Mouse (Mus musculus): ENCODE results near the gene Olfr916. TPM values are rescaled to one million over a fixed set of nuclear protein-coding genes. Genes with fewer than 3 reads are reported as not detected.

Gene Olfr916
- not detected for total RNA-seq (2022)

- no peak for DNase-seq (ENCODE audit: low spot score in 2 of 2)
Observed at GRCm38 (mm10) chr9:38659775-38660174, at the start of gene Olfr916. Gene Olfr916 (minus strand): TSS chr9:38659875.

- DNase-seq (ENCODE audit: low spot score in 2 of 2), result no peak
Observed at GRCm38 (mm10) chr9:38674501-38674900, 14.8 kb upstream of the Olfr916 start, which contains the start of gene Olfr918. Gene Olfr918 (minus strand): TSS chr9:38674601.

GRCm38 (mm10) chr9:38672887-38673286 lies 13.2 kb upstream of the Olfr916 start:
- DNase-seq (ENCODE audit: low spot score in 2 of 2), result no peak

- no peak for DNase-seq (ENCODE audit: low spot score in 2 of 2)
Observed at GRCm38 (mm10) chr9:38665742-38666141, 6.1 kb upstream of the Olfr916 start, which contains the start of gene Olfr917. Gene Olfr917 (minus strand): TSS chr9:38665842.

- no peak for DNase-seq (ENCODE audit: low spot score in 2 of 2)
Observed at GRCm38 (mm10) chr9:38632406-38632805, 27.3 kb downstream of the Olfr916 start.

Other genes with a start within 250 kb of the Olfr916 start
- gene Olfr901, start 230.4 kb downstream of the Olfr916 start, total RNA-seq (2022), result not detected
- gene Olfr902, start 212.2 kb downstream of the Olfr916 start, total RNA-seq (2022), result not detected
- gene Olfr904, start 196.7 kb downstream of the Olfr916 start, total RNA-seq (2022), result not detected
- not detected for gene Olfr905, start 188.8 kb downstream of the Olfr916 start, total RNA-seq (2022)
- not detected for gene Olfr906, start 172.8 kb downstream of the Olfr916 start, total RNA-seq (2022)
- gene Olfr907, start 164.1 kb downstream of the Olfr916 start, total RNA-seq (2022), result not detected
- gene Olfr911-ps1, start 138.3 kb downstream of the Olfr916 start, total RNA-seq (2022), result not detected
- gene Olfr910, start 122.0 kb downstream of the Olfr916 start, total RNA-seq (2022), result not detected
- not detected for gene Olfr912, start 79.7 kb downstream of the Olfr916 start, total RNA-seq (2022)
- gene Olfr913, start 67.1 kb downstream of the Olfr916 start, total RNA-seq (2022), result not detected
- gene Olfr914, start 54.8 kb downstream of the Olfr916 start, total RNA-seq (2022), result not detected
- gene Olfr917, start 6.0 kb upstream of the Olfr916 start, total RNA-seq (2022), result not detected
- gene Olfr918, start 14.7 kb upstream of the Olfr916 start, total RNA-seq (2022), result not detected
- gene Olfr919, start 43.8 kb upstream of the Olfr916 start, total RNA-seq (2022), result not detected
- gene Vwa5a, start 58.4 kb upstream of the Olfr916 start, total RNA-seq (2022), result 10 to 100 TPM; 12.9 to 16.0 (median 14.7) TPM
- under 1 TPM in 3 of 4 experiments, not detected in 1; 0.04 to 0.05 (median 0.05) TPM for gene Olfr920, start 92.4 kb upstream of the Olfr916 start, total RNA-seq (2022)
- not detected for gene Olfr921, start 113.2 kb upstream of the Olfr916 start, total RNA-seq (2022)
- gene Olfr922, start 154.7 kb upstream of the Olfr916 start, total RNA-seq (2022), result not detected
- gene Olfr923, start 166.7 kb upstream of the Olfr916 start, total RNA-seq (2022), result not detected
- gene Olfr924, start 184.6 kb upstream of the Olfr916 start, total RNA-seq (2022), result not detected
- not detected for gene Olfr26, start 195.2 kb upstream of the Olfr916 start, total RNA-seq (2022)
- gene Olfr926, start 217.3 kb upstream of the Olfr916 start, total RNA-seq (2022), result not detected

All from gastrocnemius, adult 8-10 months (tissue).